Mouse (Mus musculus) heart, adult 2 months (tissue): Measurements from ENCODE around the gene Rab15. TPM values are rescaled to one million over a fixed set of nuclear protein-coding genes. Genes with fewer than 3 reads are reported as not detected.
A peak's percentile ranks its signal among the peaks of the same experiment; 100 is the strongest.

Experiments used
- DNase-seq, 2 experiments: peaks; one replicate each; pipeline ENCODE4 v3.0.0; 2021
- H3K27ac ChIP-seq: fragments of 200-600 bp; 2 replicates; pipeline ENCODE4 v1.8.1; 2022
- H3K27me3 ChIP-seq: fragments of 200-500 bp; 2 replicates; pipeline ENCODE4 v1.6.1; 2012; ENCODE audit warnings: mild to moderate bottlenecking, low read length, inconsistent platforms, mixed read lengths; ENCODE audit not compliant: control insufficient read depth, insufficient read depth
- H3K36me3 ChIP-seq: fragments of 200-500 bp; 2 replicates; pipeline ENCODE4 v1.6.1; 2012; ENCODE audit warnings: low read length, inconsistent platforms; ENCODE audit not compliant: control insufficient read depth, insufficient read depth
- H3K4me1 ChIP-seq: fragments of 200-500 bp; 2 replicates; pipeline ENCODE4 v1.6.1; 2011; ENCODE audit warnings: low read length; ENCODE audit not compliant: control insufficient read depth, insufficient read depth
- H3K4me3 ChIP-seq: fragments of 200-600 bp; 2 replicates; pipeline ENCODE4 v1.8.1; 2022
- H3K79me2 ChIP-seq: fragments of 200-500 bp; replicated peaks from 2 replicates; pipeline ENCODE4 v1.6.1; 2012; ENCODE audit warnings: mild to moderate bottlenecking, inconsistent platforms, low read length, moderate library complexity, mixed read lengths; ENCODE audit not compliant: control insufficient read depth, insufficient read depth
- H3K9ac ChIP-seq: fragments of 200-500 bp; 2 replicates; pipeline ENCODE4 v1.6.1; 2012; ENCODE audit warnings: low read depth, mild to moderate bottlenecking, control low read depth, inconsistent platforms, low read length, mixed read lengths
- CTCF ChIP-seq: fragments of 200-600 bp; IDR thresholded peaks from 2 replicates; pipeline ENCODE4 v1.8.1; 2022; ENCODE audit warnings: antibody characterized with exemption, mild to moderate bottlenecking, moderate library complexity
- EP300 ChIP-seq: fragments of 200-500 bp; IDR thresholded peaks from 2 replicates; pipeline ENCODE4 v1.6.1; 2011; ENCODE audit warnings: low read depth, low read length, control low read depth; ENCODE audit not compliant: insufficient read depth
- POLR2A ChIP-seq: fragments of 200-500 bp; IDR thresholded peaks from 2 replicates; pipeline ENCODE4 v1.6.1; 2011; ENCODE audit warnings: mild to moderate bottlenecking, low read depth, low read length, control low read depth; ENCODE audit not compliant: insufficient read depth
- WGBS: fragments of 180-500 bp; shearing (Covaris S2); methylation state at CpG from one replicate; pipeline ENCODE4 v1.1.7; 2018; 5-methylcytosine and 5-hydroxymethylcytosine counted together
- intact Hi-C: fragments of 180-260 bp; cut with DNase I; formaldehyde crosslinking; loops from one replicate; pipeline ENCODE4 v1.15.1; 2025
- polyA plus RNA-seq: library from polyadenylated mRNA; depleted of rRNA; stranded (reverse); fragments of >200 nt; gene quantifications from 2 replicates; pipeline ENCODE4 v1.2.3, GENCODE M21; 2012; rRNA removed
- total RNA-seq, 2 experiments: library from RNA; stranded (reverse); gene quantifications; 2 replicates each; pipeline ENCODE4 v1.2.3; 2021

Gene Rab15
- total and polyA plus RNA-seq, 3 experiments: 0.70 to 1.4 (median 0.91) TPM

DNA sequence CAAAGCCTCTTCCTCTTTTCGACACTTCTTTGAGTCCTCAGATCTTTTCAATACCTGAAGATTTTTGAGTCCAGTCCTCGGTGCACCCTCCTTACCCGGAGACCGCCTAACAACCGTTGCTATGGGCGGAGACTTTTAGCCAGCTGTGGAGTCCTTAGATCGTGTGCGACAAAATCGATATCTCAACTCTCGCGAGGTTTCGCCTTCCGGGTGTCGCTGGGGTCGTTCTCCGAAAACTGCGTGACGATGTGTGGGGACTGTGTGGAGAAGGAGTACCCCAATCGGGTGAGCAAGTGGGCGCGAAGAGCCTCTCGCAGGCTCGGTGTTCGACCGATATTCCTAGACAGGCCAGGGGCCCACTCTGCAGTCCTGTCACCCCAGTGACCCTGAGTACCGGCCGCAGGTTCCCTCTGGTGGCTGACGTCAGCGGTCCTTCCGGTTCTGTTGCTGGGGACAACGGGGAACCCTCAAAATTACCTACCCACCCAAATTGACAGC is 57.3 kb downstream of the Rab15 start, which contains the start of the genes Churc1 and Fntb:
TSS of gene Churc1 (plus strand) at position 185 of the 498 bp plus-strand sequence.
TSS of gene Fntb (plus strand) at position 236 of the 498 bp plus-strand sequence.
- intact Hi-C loops: loop anchor here (5.0 to 10.0 kb wide), 3 partner anchors 72 to 361 kb away; partner anchors contain the start of gene Hspa2
- under 1% methylated on average over 31 of the region's 31 CpGs for WGBS
- Histone ChIP-seq H3K27me3 (no peaks in the 10 kb centered on the region), H3K36me3 (no peaks in the 10 kb centered on the region), H3K27ac (peak within 1 kb of the TSS; percentile 100), H3K9ac (peak within 1 kb of the TSS; percentile 71), H3K4me3 (peak within 1 kb of the TSS; percentile 83), H3K79me2 (no peaks in the 10 kb centered on the region), H3K4me1 (peaks cover 4% of the 10 kb centered on the region)
- peak; percentile 15; the same call in 1 of the 2 replicates for TF ChIP-seq CTCF
- TF ChIP-seq POLR2A: peak; percentile 94
- TF ChIP-seq EP300: peak; percentile 76
- peak; percentile 89 to 93 for DNase-seq

DNA sequence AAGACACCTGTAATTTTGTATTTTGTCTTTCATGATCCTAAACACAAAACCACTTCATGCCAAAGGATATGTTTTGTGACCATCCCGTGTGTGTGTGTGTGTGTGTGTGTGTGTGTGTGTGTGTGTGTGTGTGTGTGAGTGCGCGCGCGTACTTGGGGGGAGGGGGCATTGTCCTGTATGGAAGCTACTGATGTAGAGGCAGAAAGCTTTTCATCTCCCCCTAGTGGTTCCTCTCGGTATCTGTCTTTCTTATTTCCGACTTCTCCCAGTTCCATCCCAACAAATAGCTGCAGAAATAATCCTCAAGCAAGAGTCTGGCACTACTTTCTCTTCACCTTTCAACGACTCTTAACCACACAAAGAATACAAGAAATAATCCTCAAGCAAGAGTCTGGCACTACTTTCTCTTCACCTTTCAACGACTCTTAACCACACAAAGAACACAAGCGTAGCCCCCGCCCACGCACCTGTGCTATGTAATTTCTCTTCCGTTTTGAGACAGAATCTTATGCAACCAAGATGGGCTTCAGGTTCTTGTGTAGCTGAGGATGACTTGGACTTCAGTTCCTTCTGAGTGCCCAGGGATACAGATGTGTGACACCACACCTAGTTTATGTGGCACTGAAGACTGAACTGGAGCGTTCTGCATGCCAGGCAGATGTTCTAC is 69.9 kb downstream of the Rab15 start:
- Histone ChIP-seq H3K4me1 (no peaks in the 10 kb centered on the region), H3K27me3 (no peaks in the 10 kb centered on the region), H3K36me3 (no peaks in the 10 kb centered on the region), H3K27ac (no peak overlapping the region), H3K4me3 (no peak overlapping the region), H3K79me2 (no peaks in the 10 kb centered on the region), H3K9ac (no peak overlapping the region)
- 45% methylated on average over 14 of the region's 14 CpGs for WGBS
- intact Hi-C loops: no loop called here
- TF ChIP-seq POLR2A (no peak), EP300 (no peak), CTCF (peak; percentile 70)
- DNase-seq: no peak

- WGBS: 84% methylated on average over 16 of the region's 16 CpGs
- Histone ChIP-seq H3K27me3 (no peaks in the 10 kb centered on the region), H3K79me2 (no peaks in the 10 kb centered on the region), H3K27ac (no peak overlapping the region), H3K9ac (no peak overlapping the region), H3K4me3 (no peak overlapping the region), H3K36me3 (no peaks in the 10 kb centered on the region), H3K4me1 (no peaks in the 10 kb centered on the region)
- intact Hi-C loops: no loop called here
- no peak for TF ChIP-seq POLR2A
- TF ChIP-seq CTCF: no peak
- no peak for TF ChIP-seq EP300
- DNase-seq: no peak
Measured at GRCm38 (mm10) chr12:76750866-76751459, 71.7 kb downstream of the Rab15 start.

Other genes starting within 250 kb of the Rab15 start
- 10 to 100 TPM; 81.2 to 96.7 TPM for gene Sptb, start 112.4 kb downstream of the Rab15 start, total RNA-seq
- gene Sptb, start 112.4 kb downstream of the Rab15 start, polyA plus RNA-seq: 27.0 and 43.4 TPM in 2 replicates
- gene Churc1, start 57.4 kb downstream of the Rab15 start, total RNA-seq: 10 to 100 TPM; 76.2 to 87.3 TPM
- gene Churc1, start 57.4 kb downstream of the Rab15 start, polyA plus RNA-seq: 96.7 and 183 TPM in 2 replicates
- 10 to 100 TPM; 12.6 to 13.7 TPM for gene Fntb, start 57.3 kb downstream of the Rab15 start, total RNA-seq
- 19.1 and 20.2 TPM in 2 replicates for gene Fntb, start 57.3 kb downstream of the Rab15 start, polyA plus RNA-seq
- gene Gpx2, start 27.4 kb downstream of the Rab15 start, total RNA-seq: not detected
- 5.0 TPM in 1 of 2 replicates, not detected in the other for gene Gpx2, start 27.4 kb downstream of the Rab15 start, polyA plus RNA-seq
- gene Max, start 139.3 kb upstream of the Rab15 start, total RNA-seq: 10 to 100 TPM; 65.6 to 76.2 TPM
- 27.0 and 38.5 TPM in 2 replicates for gene Max, start 139.3 kb upstream of the Rab15 start, polyA plus RNA-seq